Mouse (Mus musculus): ENCODE measurements around the gene Tex50. TPM values are rescaled to one million over a fixed set of nuclear protein-coding genes. Genes with fewer than 3 reads are reported as not detected.

Gene Tex50
- polyA plus RNA-seq, 1 experiment from 2014 or later: 0.17 TPM

GRCm38 (mm10) chr1:161140026-161140762, 18.9 kb downstream of the Tex50 start:
- Histone ChIP-seq H3K36me3 (ENCODE audit: control insufficient read depth, insufficient read depth, low read length) (no peaks in the 10 kb centered on the region), H3K27ac (ENCODE audit: low read depth, low read length) (no peak overlapping the region), H3K4me2 (no peak overlapping the region), H3K9me3 (replicated peaks; ENCODE audit: control insufficient read depth, low read length) (no peaks in the 10 kb centered on the region), H3K4me1 (ENCODE audit: control insufficient read depth, insufficient read depth, low read length) (no peaks in the 10 kb centered on the region), H3K27me3 (ENCODE audit: control insufficient read depth, insufficient read depth, low read length) (no peaks in the 10 kb centered on the region), H3K9ac (ENCODE audit: low read depth, low read length) (no peak overlapping the region), H3K4me3 (ENCODE audit: low read depth, low read length) (no peak overlapping the region)
- ATAC-seq (replicated peaks; ENCODE audit: insufficient number of reproducible peaks, low FRiP score, low TSS enrichment): no peak
- 72% methylated on average over 9 of the region's 9 CpGs for WGBS (ENCODE audit: insufficient replicate concordance)

- no peak overlapping the region for H3K9ac ChIP-seq (ENCODE audit: low read depth, low read length)
- no peaks in the 10 kb centered on the region for H3K27me3 ChIP-seq (ENCODE audit: control insufficient read depth, insufficient read depth, low read length)
- no peaks in the 10 kb centered on the region for H3K4me1 ChIP-seq (ENCODE audit: control insufficient read depth, insufficient read depth, low read length)
- no peak overlapping the region for H3K27ac ChIP-seq (ENCODE audit: low read depth, low read length)
- no peak for ATAC-seq (replicated peaks; ENCODE audit: insufficient number of reproducible peaks, low FRiP score, low TSS enrichment)
- H3K4me2 ChIP-seq: no peak overlapping the region
- no peak overlapping the region for H3K4me3 ChIP-seq (ENCODE audit: low read depth, low read length)
- no peaks in the 10 kb centered on the region for H3K36me3 ChIP-seq (ENCODE audit: control insufficient read depth, insufficient read depth, low read length)
- 76% methylated on average over 2 of the region's 2 CpGs for WGBS (ENCODE audit: insufficient replicate concordance)
- no peaks in the 10 kb centered on the region for H3K9me3 ChIP-seq (replicated peaks; ENCODE audit: control insufficient read depth, low read length)
Observed at GRCm38 (mm10) chr1:161139496-161139895, 19.6 kb downstream of the Tex50 start.

GRCm38 (mm10) chr1:161130726-161131664, 28.1 kb downstream of the Tex50 start, which contains the start of gene Klhl20:
Gene Klhl20, minus strand, starts transcription at chr1:161131511.
- Histone ChIP-seq H3K9me3 (replicated peaks; ENCODE audit: control insufficient read depth, low read length) (no peaks in the 10 kb centered on the region), H3K9ac (ENCODE audit: low read depth, low read length) (peak within 1 kb of the TSS; percentile 94), H3K4me1 (ENCODE audit: control insufficient read depth, insufficient read depth, low read length) (peaks cover 6% of the 10 kb centered on the region), H3K27ac (ENCODE audit: low read depth, low read length) (peak within 1 kb of the TSS; percentile 86), H3K4me3 (ENCODE audit: low read depth, low read length) (peak within 1 kb of the TSS; percentile 91), H3K27me3 (ENCODE audit: control insufficient read depth, insufficient read depth, low read length) (no peaks in the 10 kb centered on the region), H3K4me2 (peak within 1 kb of the TSS; percentile 86), H3K36me3 (ENCODE audit: control insufficient read depth, insufficient read depth, low read length) (no peaks in the 10 kb centered on the region)
- 2% methylated on average over 41 of the region's 41 CpGs for WGBS (ENCODE audit: insufficient replicate concordance)
- ATAC-seq (replicated peaks; ENCODE audit: insufficient number of reproducible peaks, low FRiP score, low TSS enrichment): peak; percentile 93

GRCm38 (mm10) chr1:161126461-161126860, 32.7 kb downstream of the Tex50 start:
- H3K4me2 ChIP-seq: no peak overlapping the region
- WGBS (ENCODE audit: insufficient replicate concordance): 55% methylated on average over 1 of the region's 1 CpGs
- H3K27me3 ChIP-seq (ENCODE audit: control insufficient read depth, insufficient read depth, low read length): no peaks in the 10 kb centered on the region
- no peak for ATAC-seq (replicated peaks; ENCODE audit: insufficient number of reproducible peaks, low FRiP score, low TSS enrichment)
- peaks cover 6% of the 10 kb centered on the region for H3K4me1 ChIP-seq (ENCODE audit: control insufficient read depth, insufficient read depth, low read length)
- H3K9ac ChIP-seq (ENCODE audit: low read depth, low read length): no peak overlapping the region
- no peaks in the 10 kb centered on the region for H3K9me3 ChIP-seq (replicated peaks; ENCODE audit: control insufficient read depth, low read length)
- H3K4me3 ChIP-seq (ENCODE audit: low read depth, low read length): no peak overlapping the region
- no peaks in the 10 kb centered on the region for H3K36me3 ChIP-seq (ENCODE audit: control insufficient read depth, insufficient read depth, low read length)
- H3K27ac ChIP-seq (ENCODE audit: low read depth, low read length): no peak overlapping the region

GRCm38 (mm10) chr1:161122661-161123418, 36.3 kb downstream of the Tex50 start:
- Histone ChIP-seq H3K9ac (ENCODE audit: low read depth, low read length) (no peak overlapping the region), H3K27ac (ENCODE audit: low read depth, low read length) (no peak overlapping the region), H3K27me3 (ENCODE audit: control insufficient read depth, insufficient read depth, low read length) (no peaks in the 10 kb centered on the region), H3K9me3 (replicated peaks; ENCODE audit: control insufficient read depth, low read length) (no peaks in the 10 kb centered on the region), H3K4me1 (ENCODE audit: control insufficient read depth, insufficient read depth, low read length) (no peaks in the 10 kb centered on the region), H3K4me2 (no peak overlapping the region), H3K4me3 (ENCODE audit: low read depth, low read length) (no peak overlapping the region), H3K36me3 (ENCODE audit: control insufficient read depth, insufficient read depth, low read length) (no peaks in the 10 kb centered on the region)
- 88% methylated on average over 10 of the region's 10 CpGs for WGBS (ENCODE audit: insufficient replicate concordance)
- ATAC-seq (replicated peaks; ENCODE audit: insufficient number of reproducible peaks, low FRiP score, low TSS enrichment): no peak

GRCm38 (mm10) chr1:161114591-161114990, 44.5 kb downstream of the Tex50 start:
- Histone ChIP-seq H3K9ac (ENCODE audit: low read depth, low read length) (no peak overlapping the region), H3K36me3 (ENCODE audit: control insufficient read depth, insufficient read depth, low read length) (no peaks in the 10 kb centered on the region; the same call in 1 of the 2 replicates), H3K27ac (ENCODE audit: low read depth, low read length) (no peak overlapping the region), H3K4me1 (ENCODE audit: control insufficient read depth, insufficient read depth, low read length) (no peaks in the 10 kb centered on the region), H3K9me3 (replicated peaks; ENCODE audit: control insufficient read depth, low read length) (no peaks in the 10 kb centered on the region), H3K27me3 (ENCODE audit: control insufficient read depth, insufficient read depth, low read length) (no peaks in the 10 kb centered on the region), H3K4me2 (no peak overlapping the region), H3K4me3 (ENCODE audit: low read depth, low read length) (no peak overlapping the region)
- no peak for ATAC-seq (replicated peaks; ENCODE audit: insufficient number of reproducible peaks, low FRiP score, low TSS enrichment)

- ATAC-seq (replicated peaks; ENCODE audit: insufficient number of reproducible peaks, low FRiP score, low TSS enrichment): no peak
- Histone ChIP-seq H3K27me3 (ENCODE audit: control insufficient read depth, insufficient read depth, low read length) (no peaks in the 10 kb centered on the region), H3K4me1 (ENCODE audit: control insufficient read depth, insufficient read depth, low read length) (no peaks in the 10 kb centered on the region), H3K9ac (ENCODE audit: low read depth, low read length) (no peak overlapping the region), H3K4me3 (ENCODE audit: low read depth, low read length) (no peak overlapping the region), H3K36me3 (ENCODE audit: control insufficient read depth, insufficient read depth, low read length) (peaks cover 6% of the 10 kb centered on the region; the same call in 1 of the 2 replicates), H3K9me3 (replicated peaks; ENCODE audit: control insufficient read depth, low read length) (no peaks in the 10 kb centered on the region), H3K27ac (ENCODE audit: low read depth, low read length) (no peak overlapping the region), H3K4me2 (no peak overlapping the region)
- 89% methylated on average over 8 of the region's 8 CpGs for WGBS (ENCODE audit: insufficient replicate concordance)
Observed at GRCm38 (mm10) chr1:161109216-161109615, 49.9 kb downstream of the Tex50 start.

Data from heart, embryonic 11.5 days (tissue).